Mouse (Mus musculus) embryonic facial prominence, embryonic 13.5 days (tissue): ENCODE data around the gene Zfp429. TPM values are rescaled to one million over a fixed set of nuclear protein-coding genes. Genes with fewer than 3 reads are reported as not detected.
"Not testable (repeated sequence)": the region's sequence is repeated elsewhere in the genome, so short reads cannot be mapped to it uniquely, and the experiment has no call there.

Experiments used
- ATAC-seq: fragments of 200-750 bp; cut with Nextera tagmentation; 2 replicates; pipeline ENCODE4 v1.8.0; 2017; ENCODE audit warnings: low read depth; ENCODE audit not compliant: insufficient number of reproducible peaks, insufficient read depth, low FRiP score, low TSS enrichment
- H3K27ac ChIP-seq: fragments of 300-500 bp; sonication (generic); 2 replicates; pipeline ENCODE4 v1.5.1; 2015; ENCODE audit warnings: moderate library complexity, mild to moderate bottlenecking, inconsistent platforms
- H3K27me3 ChIP-seq: fragments of 300-500 bp; sonication (generic); 2 replicates; pipeline ENCODE4 v1.6.1; 2015; ENCODE audit warnings: mild to moderate bottlenecking, inconsistent platforms
- H3K36me3 ChIP-seq: fragments of 300-500 bp; sonication (generic); 2 replicates; pipeline ENCODE4 v1.6.1; 2015; ENCODE audit warnings: mild to moderate bottlenecking, inconsistent platforms
- H3K4me1 ChIP-seq: fragments of 300-500 bp; sonication (generic); 2 replicates; pipeline ENCODE4 v1.6.1; 2015; ENCODE audit warnings: inconsistent platforms
- H3K4me2 ChIP-seq: fragments of 300-500 bp; sonication (generic); 2 replicates; pipeline ENCODE4 v1.6.1; 2015; ENCODE audit warnings: moderate library complexity, mild to moderate bottlenecking, inconsistent platforms
- H3K4me3 ChIP-seq: fragments of 300-500 bp; sonication (generic); 2 replicates; pipeline ENCODE4 v1.5.1; 2015; ENCODE audit warnings: mild to moderate bottlenecking, inconsistent platforms
- H3K9ac ChIP-seq: fragments of 300-500 bp; sonication (generic); 2 replicates; pipeline ENCODE4 v1.6.1; 2015; ENCODE audit warnings: mild to moderate bottlenecking, inconsistent platforms
- H3K9me3 ChIP-seq: fragments of 300-500 bp; sonication (generic); 2 replicates; pipeline ENCODE4 v1.6.1; 2016; ENCODE audit warnings: inconsistent platforms
- WGBS: fragments of 180-500 bp; shearing (Covaris S2); methylation state at CpG from one replicate; pipeline ENCODE4 v1.1.7; 2015; ENCODE audit warnings: mixed read lengths; 5-methylcytosine and 5-hydroxymethylcytosine counted together
- polyA plus RNA-seq: library from polyadenylated mRNA; unstranded; fragments of >200 nt; fragmentation: Nextera tagmentation; extraction: Ambion mirVana; gene quantifications from 2 replicates; pipeline ENCODE4 v1.2.1, GENCODE M21; 2015

Zfp429 gene
- polyA plus RNA-seq = 7.0 and 7.8 TPM in 2 replicates

DNA sequence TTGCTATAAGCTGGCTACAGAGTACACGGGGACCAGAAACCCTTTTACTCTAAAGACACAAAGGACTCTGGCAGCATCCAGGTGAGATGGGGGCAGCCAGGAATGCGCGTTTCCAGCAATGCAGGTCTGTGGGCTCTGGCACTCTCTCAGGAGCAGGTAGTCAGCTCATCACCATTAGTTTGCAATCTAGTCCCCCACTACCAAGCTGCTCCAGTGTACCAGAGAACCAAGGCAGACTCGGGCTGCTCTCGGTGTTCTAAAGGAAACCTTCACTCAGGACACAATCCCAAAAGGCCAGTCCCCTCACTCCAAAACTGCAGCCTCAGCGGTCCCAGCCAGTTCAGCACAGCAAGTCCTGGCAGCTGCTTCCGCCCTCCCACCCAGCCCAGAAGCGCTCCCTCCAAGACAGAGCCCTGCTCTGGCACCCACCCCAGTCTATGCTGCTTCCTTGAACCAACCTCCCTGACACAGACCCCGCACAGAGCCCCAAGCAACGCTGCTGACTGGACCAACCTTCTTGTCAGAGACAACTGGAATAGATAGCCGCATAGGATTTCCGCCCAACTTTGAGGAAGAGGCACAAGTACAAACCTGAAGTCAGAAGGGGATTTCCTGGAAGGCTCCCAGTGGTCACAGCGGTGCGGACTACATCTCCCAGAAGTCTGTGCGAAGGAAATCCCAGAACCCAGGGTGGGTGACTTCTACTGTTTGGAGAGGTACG is at the start of gene Zfp429:
TSS of gene Zfp429 (minus strand) at position 637 of the 721 bp plus-strand sequence.
- peak within 1 kb of the TSS; percentile 72 for H3K9ac ChIP-seq
- not testable (repeated sequence) for H3K27me3 ChIP-seq, H3K27ac ChIP-seq, H3K4me1 ChIP-seq, H3K9me3 ChIP-seq, H3K36me3 ChIP-seq
- H3K4me2 ChIP-seq = peak within 1 kb of the TSS; percentile 58
- 3% methylated on average over 14 of the region's 16 CpGs for WGBS
- ATAC-seq = peak; percentile 88
- H3K4me3 ChIP-seq = peak within 1 kb of the TSS; percentile 66

DNA sequence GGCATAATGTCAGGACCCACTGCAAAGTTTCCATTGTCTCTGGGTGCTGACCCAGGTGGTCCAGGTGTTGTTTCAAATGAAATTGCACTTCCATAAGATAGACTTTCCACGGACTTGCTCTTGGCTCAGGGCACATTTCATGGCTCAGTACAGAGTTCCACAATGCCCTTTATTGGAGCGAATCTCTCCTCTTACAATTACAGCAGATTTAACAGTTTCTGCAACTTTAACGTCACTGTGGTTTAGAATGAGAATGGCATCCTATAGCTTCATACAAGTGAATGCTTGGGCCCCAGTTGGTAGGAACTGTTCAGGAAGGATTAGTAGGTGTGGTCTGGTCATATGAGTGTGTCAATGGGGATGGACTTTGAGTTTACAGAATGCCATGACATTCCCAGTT is 37.5 kb upstream of the Zfp429 start:
- not testable (repeated sequence) for ATAC-seq, H3K9ac ChIP-seq, H3K27me3 ChIP-seq, H3K27ac ChIP-seq, H3K9me3 ChIP-seq, H3K4me2 ChIP-seq, H3K4me1 ChIP-seq, H3K4me3 ChIP-seq
- peaks cover 26% of the 10 kb centered on the region for H3K36me3 ChIP-seq
- WGBS = 88% methylated on average over 1 of the region's 3 CpGs

DNA sequence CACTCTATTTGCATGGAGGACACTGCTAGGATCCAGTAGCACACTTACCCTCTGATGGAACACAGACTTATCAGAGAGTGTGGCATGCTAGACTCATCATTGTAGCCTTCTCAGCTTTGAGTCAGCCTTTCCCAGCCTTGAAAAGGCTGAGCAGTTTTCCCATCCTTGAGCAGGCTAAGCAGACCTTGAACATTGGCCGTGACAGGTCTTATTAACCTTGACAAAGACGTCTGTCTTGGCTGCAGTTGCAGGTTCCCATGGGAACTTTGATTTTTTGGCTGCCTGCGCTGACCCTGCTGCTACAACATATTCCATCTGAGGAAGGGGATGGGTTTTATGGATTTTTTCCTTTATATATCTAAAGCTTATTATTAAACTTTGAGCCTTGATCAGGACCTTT is 28.5 kb upstream of the Zfp429 start:
- no peak overlapping the region for H3K9ac ChIP-seq
- WGBS = 68% methylated on average over 3 of the region's 3 CpGs

DNA sequence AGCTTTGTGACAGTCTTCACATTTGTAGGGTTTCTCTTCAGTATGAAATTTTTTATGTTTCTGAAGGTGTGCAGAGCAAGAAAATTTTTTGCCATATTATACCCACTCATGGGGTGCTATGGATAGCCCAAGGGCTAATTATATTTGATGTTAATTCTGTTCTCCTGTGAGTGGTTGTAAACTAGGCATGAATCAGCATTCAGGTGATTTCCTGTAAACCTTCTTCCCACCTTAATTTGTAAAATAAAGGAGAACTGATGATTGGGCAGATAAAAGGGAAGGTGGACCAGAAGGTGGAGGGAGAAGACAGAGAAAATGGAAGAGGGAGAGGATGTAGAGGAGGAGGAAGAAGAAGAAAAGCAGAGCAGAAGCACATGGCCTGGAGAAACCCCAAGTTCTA is 26.1 kb upstream of the Zfp429 start:
- ATAC-seq, H3K27me3 ChIP-seq, H3K36me3 ChIP-seq, H3K9ac ChIP-seq, H3K27ac ChIP-seq, H3K4me3 ChIP-seq, H3K4me2 ChIP-seq, H3K4me1 ChIP-seq, H3K9me3 ChIP-seq: not testable (repeated sequence)

More for the DNA sequence above, 28.5 kb upstream of the Zfp429 start:
- Histone ChIP-seq H3K27me3 (no peaks in the 10 kb centered on the region), H3K4me3 (no peak overlapping the region), H3K9me3 (no peaks in the 10 kb centered on the region), H3K36me3 (no peaks in the 10 kb centered on the region), H3K27ac (no peak overlapping the region), H3K4me2 (no peak overlapping the region), H3K4me1 (no peaks in the 10 kb centered on the region)
- ATAC-seq = no peak

DNA sequence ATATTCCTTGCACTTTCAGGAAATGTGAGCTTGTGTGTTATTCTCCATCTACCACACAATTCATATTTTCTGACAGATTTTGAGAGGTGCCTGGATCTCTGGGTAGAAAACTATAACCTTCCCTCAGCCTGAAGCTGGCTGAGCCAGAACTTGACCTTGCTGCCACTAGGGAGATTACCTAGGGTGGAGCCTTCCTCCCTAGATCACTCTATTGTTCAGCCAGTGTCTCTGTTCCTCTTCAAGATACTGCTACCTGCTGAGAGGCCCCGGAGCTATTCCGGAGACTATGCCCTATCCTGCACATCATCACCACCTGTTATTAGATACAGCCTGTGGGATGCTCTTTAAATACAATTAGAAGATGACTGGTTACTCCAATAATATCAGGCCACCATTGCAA is 22.9 kb upstream of the Zfp429 start:
- not testable (repeated sequence) for H3K4me3 ChIP-seq, H3K36me3 ChIP-seq, H3K4me1 ChIP-seq, H3K4me2 ChIP-seq, H3K9me3 ChIP-seq, H3K9ac ChIP-seq, H3K27me3 ChIP-seq, H3K27ac ChIP-seq, ATAC-seq
- WGBS = 89% methylated on average over 2 of the region's 2 CpGs

DNA sequence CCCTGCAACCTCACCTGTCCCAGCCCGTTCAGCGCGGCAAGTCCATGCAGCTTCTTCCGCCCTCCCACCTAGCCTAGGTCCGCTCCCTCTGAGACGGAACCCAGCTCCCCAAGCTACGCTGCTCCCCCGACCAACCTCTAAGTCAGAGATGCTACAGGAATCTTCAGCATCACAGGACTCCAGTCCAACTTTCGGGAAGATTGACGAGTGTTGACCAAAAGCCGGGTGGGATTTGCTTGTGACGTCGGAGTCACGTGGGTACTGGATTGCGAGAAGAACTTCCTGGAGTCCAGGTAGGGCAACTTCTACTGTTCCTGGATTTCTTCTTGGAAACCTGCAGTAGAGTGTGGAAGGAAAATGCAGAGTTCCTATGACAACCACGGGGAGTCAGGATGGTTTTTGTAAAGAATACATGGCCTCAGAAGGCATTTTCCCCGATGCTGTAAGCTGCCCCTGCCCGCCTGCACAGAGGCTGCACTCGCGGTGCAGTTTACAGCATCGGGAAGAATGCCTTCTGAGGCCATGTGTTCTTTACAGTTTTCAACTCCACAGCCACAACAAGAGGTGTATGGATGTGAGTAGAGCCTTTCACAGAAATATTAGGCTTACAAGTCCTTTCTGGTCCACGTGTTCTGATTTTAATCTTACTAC is 21.7 kb upstream of the Zfp429 start, which contains the start of gene Zfp459:
TSS of gene Zfp459 (minus strand) at position 212 of the 651 bp plus-strand sequence.
- no peaks in the 10 kb centered on the region for H3K36me3 ChIP-seq
- no peak within 1 kb of the TSS; the same call in 1 of the 2 replicates for H3K27ac ChIP-seq
- H3K27me3 ChIP-seq = no peaks in the 10 kb centered on the region
- H3K4me2 ChIP-seq = peak within 1 kb of the TSS; percentile 86
- H3K4me3 ChIP-seq = peak within 1 kb of the TSS; percentile 63
- peak; percentile 74; the same call in 1 of the 2 replicates for ATAC-seq
- no peaks in the 10 kb centered on the region for H3K9me3 ChIP-seq
- H3K9ac ChIP-seq = peak within 1 kb of the TSS; percentile 72
- 2% methylated on average over 22 of the region's 22 CpGs for WGBS
- peaks cover 9% of the 10 kb centered on the region for H3K4me1 ChIP-seq

DNA sequence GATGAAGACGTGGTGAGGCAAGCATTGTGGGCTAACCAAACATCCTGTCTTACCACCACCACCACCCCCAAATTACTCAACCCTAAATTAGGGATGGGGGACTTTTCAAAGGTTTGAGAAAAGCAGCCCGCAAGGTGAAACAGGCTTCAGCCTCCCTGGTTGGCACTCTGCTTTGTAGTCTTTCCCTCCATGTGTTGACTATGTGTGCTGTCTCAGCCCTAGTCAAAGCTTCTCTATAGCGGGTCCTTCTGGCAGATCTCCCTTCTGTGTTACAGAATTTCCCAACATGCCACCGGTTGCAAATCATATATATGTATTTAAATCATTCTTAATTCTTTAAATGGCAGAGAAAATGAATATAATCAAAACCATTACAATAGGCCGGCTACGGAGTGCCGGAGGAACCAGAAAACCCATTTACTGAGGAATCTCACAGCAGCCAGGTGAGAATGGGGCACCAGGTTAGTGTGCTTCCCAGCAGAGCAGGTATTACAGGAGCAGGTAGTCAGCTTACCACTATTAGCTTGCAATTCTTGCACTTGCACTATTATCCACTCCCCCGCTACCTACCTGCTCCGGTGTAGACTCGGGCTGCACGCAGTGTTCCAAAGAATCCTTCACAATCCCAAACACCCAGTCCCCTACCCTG is 21.1 kb upstream of the Zfp429 start:
- no peaks in the 10 kb centered on the region for H3K36me3 ChIP-seq
- no peak for ATAC-seq
- peak overlapping the region; percentile 86 for H3K4me2 ChIP-seq
- peak overlapping the region; percentile 63 for H3K4me3 ChIP-seq
- H3K27me3 ChIP-seq = no peaks in the 10 kb centered on the region
- 29% methylated on average over 11 of the region's 11 CpGs for WGBS
- no peaks in the 10 kb centered on the region for H3K9me3 ChIP-seq
- no peak overlapping the region for H3K27ac ChIP-seq
- peaks cover 9% of the 10 kb centered on the region for H3K4me1 ChIP-seq
- H3K9ac ChIP-seq = peak overlapping the region; percentile 72

DNA sequence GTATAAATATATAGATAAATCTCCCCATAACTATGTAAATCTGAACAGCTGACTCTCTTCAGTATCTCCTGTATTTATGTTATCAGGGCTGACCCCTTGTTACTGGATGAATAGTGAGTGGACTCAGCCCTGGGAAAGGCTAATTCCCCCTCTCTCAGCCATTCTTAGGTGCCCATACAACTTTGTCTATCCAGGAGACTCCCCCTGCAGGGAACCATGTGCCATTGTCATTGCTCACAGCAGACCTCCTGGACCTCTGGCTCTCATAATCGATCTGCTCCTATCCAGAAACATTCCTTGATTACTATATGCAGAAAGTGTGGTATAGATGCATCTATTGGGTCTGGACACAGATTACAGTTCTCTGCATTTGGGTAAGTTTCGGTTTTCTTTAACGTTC is 17.2 kb upstream of the Zfp429 start:
- peaks cover 5% of the 10 kb centered on the region for H3K4me1 ChIP-seq
- H3K9ac ChIP-seq = no peak overlapping the region
- H3K4me3 ChIP-seq = no peak overlapping the region
- no peak overlapping the region for H3K27ac ChIP-seq
- no peak for ATAC-seq
- H3K36me3 ChIP-seq = no peaks in the 10 kb centered on the region
- H3K9me3 ChIP-seq = no peaks in the 10 kb centered on the region
- H3K27me3 ChIP-seq = no peaks in the 10 kb centered on the region
- WGBS = 83% methylated on average over 3 of the region's 3 CpGs
- H3K4me2 ChIP-seq = no peak overlapping the region

DNA sequence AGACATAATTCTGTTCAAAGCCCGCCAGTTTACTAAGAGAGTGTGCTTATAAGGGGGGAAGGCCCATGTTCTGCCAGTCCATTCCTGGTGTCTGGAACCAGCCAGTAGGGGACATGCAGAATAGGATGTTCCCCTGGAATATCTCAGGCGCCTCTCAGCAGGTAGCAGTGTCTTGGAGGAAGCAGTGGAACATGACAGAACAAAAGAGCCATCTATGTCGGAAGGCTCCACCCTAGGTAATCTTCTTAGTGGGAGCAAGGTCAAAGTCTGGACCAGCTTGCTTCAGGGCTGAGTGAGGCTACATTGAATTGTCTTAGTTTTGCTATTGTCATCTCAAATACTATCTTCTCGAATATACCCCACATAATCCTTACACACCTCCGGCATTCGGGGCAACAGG is 16.1 kb upstream of the Zfp429 start:
- H3K36me3 ChIP-seq = no peaks in the 10 kb centered on the region
- WGBS = 89% methylated on average over 6 of the region's 6 CpGs
- no peaks in the 10 kb centered on the region for H3K27me3 ChIP-seq
- H3K27ac ChIP-seq = no peak overlapping the region
- no peak for ATAC-seq
- no peak overlapping the region for H3K4me2 ChIP-seq
- peaks cover 3% of the 10 kb centered on the region for H3K4me1 ChIP-seq
- H3K9ac ChIP-seq = no peak overlapping the region
- no peak overlapping the region for H3K4me3 ChIP-seq
- H3K9me3 ChIP-seq = no peaks in the 10 kb centered on the region

DNA sequence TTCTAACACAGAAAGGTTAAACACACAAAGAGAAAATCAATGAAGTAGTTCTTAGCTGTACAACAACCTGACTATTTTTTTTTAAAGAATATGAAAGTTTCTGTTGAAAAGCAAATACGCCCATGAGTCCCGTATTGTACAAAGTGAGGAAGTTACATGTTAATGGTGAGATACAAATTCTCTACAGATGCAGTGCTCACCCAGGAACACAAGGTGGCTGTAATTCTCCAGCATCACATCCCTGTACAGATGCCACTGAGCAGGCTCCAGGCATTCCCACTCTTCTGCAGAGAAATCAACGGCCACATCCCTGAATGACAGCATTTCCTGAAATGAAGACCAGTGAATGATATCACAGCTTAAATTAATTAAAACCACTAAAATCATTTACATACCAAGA is 14.0 kb upstream of the Zfp429 start:
- H3K9ac ChIP-seq, H3K4me3 ChIP-seq, H3K27me3 ChIP-seq, ATAC-seq, H3K36me3 ChIP-seq, H3K27ac ChIP-seq, H3K4me2 ChIP-seq, H3K4me1 ChIP-seq, H3K9me3 ChIP-seq: not testable (repeated sequence)
- 70% methylated on average over 3 of the region's 3 CpGs for WGBS

DNA sequence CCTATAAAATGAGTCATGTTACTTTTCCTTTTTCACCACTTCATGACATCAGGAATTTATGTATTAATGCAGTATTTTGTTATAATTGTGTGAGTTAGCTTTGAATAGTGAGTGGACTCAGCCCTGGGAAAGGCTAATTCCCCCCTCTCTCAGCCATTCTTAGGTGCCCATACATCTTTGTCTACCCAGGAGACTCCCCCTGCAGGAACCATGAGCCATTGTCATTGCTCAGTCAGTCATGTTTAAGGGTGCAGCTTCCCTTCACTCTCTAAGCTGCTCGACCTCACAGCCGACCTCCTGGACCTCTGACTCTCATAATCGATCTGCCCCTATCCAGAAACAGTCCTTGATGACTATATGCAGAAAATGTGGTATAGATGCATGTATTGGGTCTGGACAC is 23.4 kb downstream of the Zfp429 start:
- WGBS = 80% methylated on average over 3 of the region's 3 CpGs
- not testable (repeated sequence) for H3K36me3 ChIP-seq, H3K9me3 ChIP-seq, H3K9ac ChIP-seq, H3K27ac ChIP-seq, ATAC-seq, H3K27me3 ChIP-seq, H3K4me2 ChIP-seq, H3K4me1 ChIP-seq, H3K4me3 ChIP-seq
